Comparison of ENCODE assay signal across 23 mouse cellular contexts in the genomic region with DNA sequence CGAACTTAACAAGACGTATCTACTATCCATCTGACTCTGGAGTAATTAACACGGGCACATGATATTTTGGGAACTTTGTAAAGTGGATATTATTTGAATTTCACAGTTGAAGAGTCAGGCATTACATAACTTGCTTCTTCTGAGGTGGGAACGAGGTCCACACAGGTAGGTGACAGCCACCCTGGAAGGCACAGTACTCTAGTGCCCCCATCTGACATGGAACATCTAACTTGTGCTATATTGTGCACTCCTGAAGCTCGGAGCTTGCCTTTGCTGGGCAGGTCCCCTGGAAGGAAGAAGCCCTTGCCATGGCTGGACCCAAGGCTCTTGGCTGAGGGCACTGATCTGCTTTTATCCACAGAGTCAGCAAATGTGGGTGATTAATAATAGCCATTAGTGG.
DNase-seq lines count a peak whose midpoint lies in the region; ATAC-seq and TF ChIP-seq lines count a peak whose summit lies in the region.
"Had no signal": no experiment of that assay in that cellular context is flagged by ENCODE, and none has a peak within 500 bp of the region (broad histone marks: within the 10 kb centered on the region; RNA-seq: fewer than 3 reads in every experiment).

No protein-coding gene starts in this region.

- DNase-seq in kidney, adult 9 months = peak; percentile 65
- DNase-seq in kidney, postnatal 10 days = no peak
- peak; percentile 29 for DNase-seq in testis, postnatal 10 days (ENCODE audit: low spot score)
- no peak for DNase-seq in testis, postnatal 14 days (ENCODE audit: low spot score)
- no peak for DNase-seq in T-cell, adult 2 months (ENCODE audit: low spot score)
- DNase-seq: adrenal gland, postnatal 10 days; cerebellum, adult 11 months; cerebellum, adult 8-10 months; cerebellum, postnatal 14 days; embryo, embryonic 11 days; heart, adult 2 months; heart, postnatal 14 days had no signal

- no peak overlapping the region for H3K9ac ChIP-seq in intestine, postnatal 0 days (ENCODE audit: low read depth, low read length)
- H3K9ac ChIP-seq in intestine, embryonic 15.5 days = no peak overlapping the region
- H3K9ac ChIP-seq: embryonic facial prominence, embryonic 15.5 days; heart, embryonic 15.5 days; hindbrain, embryonic 14.5 days had no signal

- H3K27ac ChIP-seq in intestine, postnatal 0 days (ENCODE audit: low read depth, low read length) = no peak overlapping the region
- H3K27ac ChIP-seq in intestine, embryonic 15.5 days = no peak overlapping the region
- H3K27ac ChIP-seq: embryonic facial prominence, embryonic 15.5 days; forebrain, embryonic 10.5 days; heart, adult 2 months; heart, embryonic 15.5 days; hindbrain, embryonic 10.5 days; hindbrain, embryonic 14.5 days had no signal

- no peaks in the 10 kb centered on the region for H3K36me3 ChIP-seq in intestine, postnatal 0 days (ENCODE audit: control insufficient read depth, insufficient read depth)
- no peaks in the 10 kb centered on the region for H3K36me3 ChIP-seq in intestine, embryonic 15.5 days
- H3K36me3 ChIP-seq: embryonic facial prominence, embryonic 15.5 days; forebrain, embryonic 10.5 days; heart, embryonic 15.5 days; hindbrain, embryonic 10.5 days had no signal

- no peak overlapping the region for H3K4me2 ChIP-seq in intestine, postnatal 0 days (replicated peaks; ENCODE audit: low read depth)
- H3K4me2 ChIP-seq in intestine, embryonic 15.5 days (replicated peaks) = no peak overlapping the region
- H3K4me2 ChIP-seq: embryonic facial prominence, embryonic 15.5 days; heart, embryonic 11.5 days; heart, embryonic 15.5 days; hindbrain, embryonic 14.5 days had no signal

- WGBS in intestine, postnatal 0 days = 72% methylated on average over 5 of the region's 5 CpGs
- WGBS in intestine, embryonic 15.5 days = 77% methylated on average over 5 of the region's 5 CpGs

- H3K9me3 ChIP-seq in intestine, postnatal 0 days (ENCODE audit: control insufficient read depth) = no peaks in the 10 kb centered on the region
- no peaks in the 10 kb centered on the region for H3K9me3 ChIP-seq in intestine, embryonic 15.5 days
- H3K9me3 ChIP-seq: embryonic facial prominence, embryonic 15.5 days; forebrain, embryonic 10.5 days; heart, embryonic 15.5 days; hindbrain, embryonic 10.5 days had no signal

- no peaks in the 10 kb centered on the region for H3K27me3 ChIP-seq in intestine, postnatal 0 days (replicated peaks; ENCODE audit: control insufficient read depth, insufficient read depth, low read length)
- H3K27me3 ChIP-seq in intestine, embryonic 15.5 days (replicated peaks) = no peaks in the 10 kb centered on the region
- H3K27me3 ChIP-seq: embryonic facial prominence, embryonic 15.5 days; heart, embryonic 15.5 days had no signal

- no peaks in the 10 kb centered on the region for H3K4me1 ChIP-seq in intestine, postnatal 0 days (replicated peaks; ENCODE audit: control insufficient read depth, insufficient read depth, low read length)
- H3K4me1 ChIP-seq in intestine, embryonic 15.5 days (replicated peaks) = peaks cover 3% of the 10 kb centered on the region

- no peak overlapping the region for H3K4me3 ChIP-seq in intestine, postnatal 0 days (ENCODE audit: low read depth, low read length)
- H3K4me3 ChIP-seq in intestine, embryonic 15.5 days (replicated peaks) = no peak overlapping the region
- H3K4me3 ChIP-seq: embryonic facial prominence, embryonic 15.5 days; erythroblast, embryonic 14.5 days; forebrain, embryonic 10.5 days; heart, adult 2 months; heart, embryonic 15.5 days; hindbrain, embryonic 10.5 days had no signal

- TF ChIP-seq CTCF in intestine, postnatal 0 days (IDR thresholded peaks at IDR 0.05; ENCODE audit: low read depth) = peak; percentile 57

- ATAC-seq in intestine, postnatal 0 days = no peak
- ATAC-seq in intestine, embryonic 15.5 days = no peak
- no peak for ATAC-seq in frontal cortex, adult (ENCODE audit: low TSS enrichment)
- ATAC-seq: forebrain, embryonic 14.5 days had no signal

Comparison
In these comparisons a context has a peak if more than half of its experiments do, and no peak if none do; other contexts are left out.
1. DNase-seq: peak in kidney, adult 9 months (single experiment) and testis, postnatal 10 days (single experiment); none in kidney, postnatal 10 days (single experiment), testis, postnatal 14 days (single experiment) and T-cell, adult 2 months (single experiment).